ENCODE assay signal across 8 mouse cellular contexts in the genomic region with DNA sequence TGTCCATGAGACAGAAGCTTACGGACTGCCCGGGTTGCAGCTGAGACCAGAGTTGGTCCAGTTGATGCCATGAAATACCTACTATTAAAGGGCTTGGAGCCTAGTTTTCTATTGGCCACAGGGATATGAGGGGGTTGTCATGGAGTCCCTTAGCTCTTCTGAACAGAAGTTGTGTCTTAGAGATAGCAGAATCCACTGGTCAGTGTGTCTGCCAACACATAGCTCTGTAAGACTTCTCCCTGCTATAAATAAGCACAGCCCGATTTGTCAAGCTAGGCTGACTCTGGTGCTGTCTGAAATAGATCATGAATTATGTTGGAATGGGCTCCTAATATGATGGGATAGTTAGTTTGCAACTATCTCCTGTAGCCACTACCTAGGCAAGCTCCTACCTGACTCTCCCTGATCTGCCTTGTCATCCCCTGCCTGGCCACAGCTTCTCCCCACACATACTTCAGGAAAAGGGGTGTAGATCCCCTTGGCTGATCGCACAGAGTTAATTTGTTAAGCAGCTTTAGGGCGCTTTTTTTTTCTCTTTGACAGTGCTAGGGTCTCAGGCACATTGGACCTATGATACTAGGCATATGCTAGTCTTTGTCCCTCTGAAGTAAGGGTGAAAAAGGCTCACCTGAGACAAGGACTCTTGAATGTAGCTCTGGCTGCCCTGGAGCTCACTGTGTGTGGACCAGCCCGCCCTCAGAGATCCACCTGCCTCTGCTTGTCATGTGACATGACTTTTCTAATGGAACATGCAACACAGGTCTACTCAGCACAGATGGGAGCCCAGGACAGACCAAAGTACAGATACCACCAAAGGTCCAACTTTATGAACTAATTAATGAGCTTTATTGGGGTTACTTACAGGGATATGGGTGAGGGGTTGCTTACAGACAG. TPM values are rescaled to one million over a fixed set of nuclear protein-coding genes. Genes with fewer than 3 reads are reported as not detected.
A peak's percentile ranks its signal among the peaks of the same experiment; 100 is the strongest.
DNase-seq lines count a peak whose midpoint lies in the region; ATAC-seq and TF ChIP-seq lines count a peak whose summit lies in the region.

No protein-coding gene starts in this region.

- TF ChIP-seq POLR2A in spleen, adult 2 months (IDR thresholded peaks at IDR 0.05; ENCODE audit: low read depth, low read length): no peak

- peaks cover 16% of the 10 kb centered on the region for H3K36me3 ChIP-seq in spleen, adult 2 months (ENCODE audit: control insufficient read depth, insufficient read depth, low read length)
- H3K36me3 ChIP-seq in heart, embryonic 15.5 days: peaks cover 31% of the 10 kb centered on the region
- peaks cover 12% of the 10 kb centered on the region for H3K36me3 ChIP-seq in stomach, postnatal 0 days (ENCODE audit: control insufficient read depth, insufficient read depth, low read length)

- WGBS in spleen, adult 2 months: 68% methylated on average over 6 of the region's 6 CpGs
- 48% methylated on average over 6 of the region's 6 CpGs for WGBS in heart, embryonic 15.5 days
- WGBS in stomach, postnatal 0 days: 67% methylated on average over 6 of the region's 6 CpGs

- peak overlapping the region; percentile 85 for H3K4me2 ChIP-seq in heart, embryonic 15.5 days
- peak overlapping the region; percentile 73 for H3K4me2 ChIP-seq in stomach, postnatal 0 days (replicated peaks; ENCODE audit: low read depth)

- TF ChIP-seq CTCF in spleen, adult 2 months (IDR thresholded peaks at IDR 0.05; ENCODE audit: extremely low read depth, insufficient read depth, insufficient read length, insufficient replicate concordance): no peak
- no peak for TF ChIP-seq CTCF in stomach, postnatal 0 days (IDR thresholded peaks at IDR 0.05; ENCODE audit: low read depth)

- no peak for TF ChIP-seq EP300 in stomach, postnatal 0 days (optimal IDR thresholded peaks at IDR 0.05)

- 0 out of 2 replicates have a peak, but pooled peaks have one; percentile 37 for ATAC-seq in heart, embryonic 15.5 days (replicated peaks; ENCODE audit: insufficient number of reproducible peaks, insufficient read depth, low FRiP score, low read depth)
- ATAC-seq in stomach, postnatal 0 days (ENCODE audit: low FRiP score, low TSS enrichment): no peak

- H3K27me3 ChIP-seq in spleen, adult 2 months (ENCODE audit: control insufficient read depth, insufficient read depth, low read length): no peaks in the 10 kb centered on the region
- no peaks in the 10 kb centered on the region for H3K27me3 ChIP-seq in heart, embryonic 15.5 days
- H3K27me3 ChIP-seq in stomach, postnatal 0 days (ENCODE audit: control insufficient read depth, insufficient read depth, low read length): no peaks in the 10 kb centered on the region

- H3K4me3 ChIP-seq in spleen, adult 2 months (ENCODE audit: extremely low read depth, insufficient read depth, insufficient read length): no peak overlapping the region
- H3K4me3 ChIP-seq in heart, embryonic 15.5 days: peak overlapping the region; percentile 57
- H3K4me3 ChIP-seq in stomach, postnatal 0 days (ENCODE audit: low read depth, low read length): peak overlapping the region; percentile 49; the same call in 1 of the 2 replicates

- H3K27ac ChIP-seq in spleen, adult 2 months (ENCODE audit: insufficient read depth, low read length): peak overlapping the region; percentile 8; the same call in 1 of the 2 replicates
- peak overlapping the region; percentile 89 for H3K27ac ChIP-seq in heart, embryonic 15.5 days
- no peak overlapping the region for H3K27ac ChIP-seq in stomach, postnatal 0 days (replicated peaks)

- peaks cover 7% of the 10 kb centered on the region; the same call in 1 of the 2 replicates for H3K4me1 ChIP-seq in spleen, adult 2 months (ENCODE audit: control insufficient read depth, insufficient read depth, insufficient read length)
- H3K4me1 ChIP-seq in heart, embryonic 15.5 days (replicated peaks): peaks cover 42% of the 10 kb centered on the region
- peaks cover 3% of the 10 kb centered on the region; the same call in 1 of the 2 replicates for H3K4me1 ChIP-seq in stomach, postnatal 0 days (replicated peaks; ENCODE audit: control insufficient read depth, insufficient read depth)

- no peak for DNase-seq in spleen, adult 2 months (ENCODE audit: low read depth in 1 of 2, low spot score in 2 of 2)
- no peak for DNase-seq in spleen, postnatal 14 days (ENCODE audit: low spot score in 2 of 2)
- peak; percentile 72 for DNase-seq in liver
- DNase-seq in stomach, postnatal 0 days (ENCODE audit: low spot score): peak; percentile 9
- no peak for DNase-seq in layer of hippocampus, adult 8-10 months (ENCODE audit: low spot score in 2 of 2)
- no peak for DNase-seq in cerebellum, adult 11 months
- no peak for DNase-seq in thymus, postnatal 4 days

- H3K9ac ChIP-seq in heart, embryonic 15.5 days: peak overlapping the region; percentile 57
- no peak overlapping the region for H3K9ac ChIP-seq in stomach, postnatal 0 days (ENCODE audit: low read length)

- H3K9me3 ChIP-seq in heart, embryonic 15.5 days (replicated peaks): no peaks in the 10 kb centered on the region
- H3K9me3 ChIP-seq in stomach, postnatal 0 days (ENCODE audit: control insufficient read depth, low read length): no peaks in the 10 kb centered on the region

RNA-seq across cellular contexts. Expression of a gene that starts 22.8 kb away (rescaled TPM):
- polyA plus RNA-seq in spleen, adult 2 months (2012; rRNA removed): 137 and 201 TPM in 2 replicates
- polyA plus RNA-seq in heart, embryonic 15.5 days (2015; fragmentation: Nextera tagmentation; extraction: Ambion mirVana): 51.3 and 53.8 TPM in 2 replicates
- polyA plus RNA-seq in stomach, postnatal 0 days (2015; fragmentation: Nextera tagmentation; extraction: Ambion mirVana): 14.6 and 15.7 TPM in 2 replicates
- total RNA-seq in layer of hippocampus, adult 8-10 months (2022): 10 to 100 TPM; 40.2 to 45.7 (median 44.2) TPM

RNA-seq across cellular contexts. Expression of a gene that starts 38.5 kb away (rescaled TPM):
- polyA plus RNA-seq in spleen, adult 2 months (2012; rRNA removed): 0.04 and 0.28 TPM in 2 replicates
- not detected in 2 replicates for polyA plus RNA-seq in heart, embryonic 15.5 days (2015; fragmentation: Nextera tagmentation; extraction: Ambion mirVana)
- polyA plus RNA-seq in stomach, postnatal 0 days (2015; fragmentation: Nextera tagmentation; extraction: Ambion mirVana): not detected in 2 replicates
- under 1 TPM in 1 of 4 experiments, not detected in 3; 0.26 TPM for total RNA-seq in layer of hippocampus, adult 8-10 months (2022)

RNA-seq across cellular contexts. Expression of a gene that starts 51.6 kb away (rescaled TPM):
- 2.1 and 2.9 TPM in 2 replicates for polyA plus RNA-seq in spleen, adult 2 months (2012; rRNA removed)
- 13.0 and 21.2 TPM in 2 replicates for polyA plus RNA-seq in heart, embryonic 15.5 days (2015; fragmentation: Nextera tagmentation; extraction: Ambion mirVana)
- 4.9 and 6.0 TPM in 2 replicates for polyA plus RNA-seq in stomach, postnatal 0 days (2015; fragmentation: Nextera tagmentation; extraction: Ambion mirVana)
- total RNA-seq in layer of hippocampus, adult 8-10 months (2022): 1 to 10 TPM; 2.9 to 5.2 (median 3.5) TPM

RNA-seq across cellular contexts. Expression of a gene that starts 58.1 kb away (rescaled TPM):
- 0.41 and 0.95 TPM in 2 replicates for polyA plus RNA-seq in spleen, adult 2 months (2012; rRNA removed)
- 0.11 TPM in 1 of 2 replicates, not detected in the other for polyA plus RNA-seq in heart, embryonic 15.5 days (2015; fragmentation: Nextera tagmentation; extraction: Ambion mirVana)
- 0.67 and 0.97 TPM in 2 replicates for polyA plus RNA-seq in stomach, postnatal 0 days (2015; fragmentation: Nextera tagmentation; extraction: Ambion mirVana)
- total RNA-seq in layer of hippocampus, adult 8-10 months (2022): under 1 TPM in 2 of 4 experiments, not detected in 2; 0.18 to 0.27 TPM

Comparison
In these comparisons a context has a peak if more than half of its experiments do, and no peak if none do; other contexts are left out.
1. DNase-seq: peak in liver (single experiment) and stomach, postnatal 0 days (single experiment); none in spleen, adult 2 months (0 of 2), spleen, postnatal 14 days (0 of 2), layer of hippocampus, adult 8-10 months (0 of 2), cerebellum, adult 11 months (single experiment) and thymus, postnatal 4 days (single experiment).